In the genomic region with DNA sequence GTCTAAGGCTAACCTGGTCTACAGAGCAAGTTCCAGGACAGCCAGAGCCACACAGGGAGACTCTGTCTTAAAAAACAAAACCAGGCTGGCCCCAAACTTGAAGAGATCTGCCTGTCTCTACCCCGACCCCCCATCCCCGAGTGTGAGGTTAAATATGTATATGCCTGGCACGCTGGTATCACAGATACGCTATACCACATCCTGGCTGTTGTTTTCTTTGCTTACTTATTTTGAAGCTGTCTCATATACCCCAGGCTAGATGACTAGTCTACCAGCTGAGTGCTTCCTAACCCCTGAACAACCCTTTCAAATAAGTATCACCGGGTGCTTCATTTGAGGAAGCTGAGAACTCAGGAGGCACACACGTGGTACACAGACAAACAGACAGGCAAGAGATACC, we compare ENCODE assay signal across 24 mouse cellular contexts. TPM values are rescaled to one million over a fixed set of nuclear protein-coding genes. Genes with fewer than 3 reads are reported as not detected.
"Had no signal": no experiment of that assay in that cellular context is flagged by ENCODE, and none has a peak within 500 bp of the region (broad histone marks: within the 10 kb centered on the region; RNA-seq: fewer than 3 reads in every experiment).

No protein-coding gene starts in this region.

- H3K36me3 ChIP-seq: limb, embryonic 12.5 days; limb, embryonic 15.5 days; midbrain, embryonic 12.5 days; midbrain, embryonic 15.5 days; neural tube, embryonic 13.5 days; stomach, embryonic 15.5 days had no signal

- H3K27me3 ChIP-seq: limb, embryonic 12.5 days; limb, embryonic 15.5 days; midbrain, embryonic 12.5 days; midbrain, embryonic 15.5 days; neural tube, embryonic 13.5 days; stomach, embryonic 15.5 days had no signal

- H3K27ac ChIP-seq: kidney, postnatal 0 days; limb, embryonic 12.5 days; limb, embryonic 15.5 days; liver, embryonic 14.5 days; macrophage; midbrain, embryonic 12.5 days; neural tube, embryonic 13.5 days; stomach, embryonic 15.5 days had no signal

- DNase-seq: kidney, adult 2 months; kidney, postnatal 25 days; layer of hippocampus, postnatal 36 days; left cerebral cortex, postnatal 4 days; liver, postnatal 0 days; lung, embryonic 14.5 days; lung, postnatal 10 days; retina, postnatal 1 day; right cerebral cortex, postnatal 25 days; spleen, adult 18-20 months had no signal

- H3K9me3 ChIP-seq: limb, embryonic 12.5 days; limb, embryonic 15.5 days; midbrain, embryonic 12.5 days; midbrain, embryonic 15.5 days; neural tube, embryonic 13.5 days; stomach, embryonic 15.5 days had no signal

- ATAC-seq: intestine, postnatal 0 days; liver, postnatal 0 days; midbrain, embryonic 15.5 days had no signal

- H3K4me2 ChIP-seq: limb, embryonic 12.5 days; limb, embryonic 15.5 days; liver, embryonic 11.5 days; lung, embryonic 14.5 days; midbrain, embryonic 12.5 days; midbrain, embryonic 15.5 days; neural tube, embryonic 13.5 days; stomach, embryonic 15.5 days had no signal

- H3K9ac ChIP-seq: limb, embryonic 12.5 days; limb, embryonic 15.5 days; liver, embryonic 14.5 days; liver, postnatal 0 days; lung, embryonic 14.5 days; midbrain, embryonic 12.5 days; midbrain, embryonic 15.5 days; neural tube, embryonic 13.5 days; stomach, embryonic 15.5 days had no signal

- H3K4me3 ChIP-seq: left cerebral cortex, adult 2 months; limb, embryonic 12.5 days; limb, embryonic 15.5 days; midbrain, embryonic 12.5 days; midbrain, embryonic 15.5 days; neural tube, embryonic 13.5 days; stomach, embryonic 15.5 days had no signal

RNA-seq across cellular contexts. Expression of a gene that starts 37.5 kb away (rescaled TPM):
- total RNA-seq: neutrophil, adult 5-6 weeks had no signal
- polyA plus RNA-seq: intestine, postnatal 0 days; kidney, postnatal 0 days; large intestine, adult 2 months; limb, embryonic 12.5 days; liver, embryonic 11.5 days; liver, postnatal 0 days; lung, embryonic 14.5 days; macrophage; neural tube, embryonic 13.5 days had no signal
